Mouse (Mus musculus) ES-CJ7 (cell line): ENCODE data around the gene Ferd3l.
A peak's percentile ranks its signal among the peaks of the same experiment; 100 is the strongest.

ENCODE experiments used
- DNase-seq: peaks from one replicate; pipeline ENCODE4 v3.0.0; 2011; ENCODE audit warnings: low read depth, low spot score

Ferd3l gene

DNA sequence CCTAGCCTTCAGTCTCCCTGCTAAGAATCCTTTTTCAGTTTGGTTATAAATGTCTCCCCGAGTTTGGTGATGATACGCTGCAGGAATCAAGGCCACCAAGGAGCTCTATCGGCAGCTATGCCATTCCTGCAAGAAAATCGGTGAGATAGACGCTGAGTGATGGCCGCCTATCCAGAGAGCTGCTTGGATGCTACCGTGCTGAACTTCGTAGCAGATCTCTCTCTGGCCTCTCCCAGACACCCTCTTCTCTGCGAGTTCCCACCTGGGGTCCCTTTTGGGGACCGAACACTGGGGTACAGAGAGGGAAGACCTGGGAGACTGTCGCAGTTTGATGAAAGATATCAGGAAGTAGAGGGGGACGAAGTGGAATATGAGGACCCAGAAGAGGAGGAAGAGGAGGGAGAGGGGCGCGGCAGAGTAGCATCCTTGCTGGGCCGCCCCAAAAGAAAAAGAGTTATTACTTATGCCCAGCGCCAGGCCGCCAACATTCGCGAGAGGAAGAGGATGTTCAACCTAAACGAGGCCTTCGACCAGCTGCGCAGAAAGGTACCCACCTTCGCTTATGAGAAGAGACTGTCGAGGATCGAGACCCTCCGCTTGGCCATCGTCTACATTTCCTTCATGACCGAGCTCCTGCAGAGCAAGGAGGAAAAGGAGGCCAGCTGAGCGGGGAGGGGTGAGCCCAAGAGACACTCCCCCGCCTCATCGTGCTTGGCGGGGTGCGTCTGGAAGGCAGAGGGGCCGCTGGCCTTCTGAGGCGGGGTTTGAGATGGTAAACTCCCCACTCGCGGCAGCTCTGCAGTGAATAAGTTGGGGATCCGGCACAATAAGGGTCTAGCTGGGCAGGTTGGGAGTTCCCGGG is at the start of gene Ferd3l:
TSS of gene Ferd3l (plus strand) at position 95 of the 862 bp plus-strand sequence.
- no peak for DNase-seq

DNA sequence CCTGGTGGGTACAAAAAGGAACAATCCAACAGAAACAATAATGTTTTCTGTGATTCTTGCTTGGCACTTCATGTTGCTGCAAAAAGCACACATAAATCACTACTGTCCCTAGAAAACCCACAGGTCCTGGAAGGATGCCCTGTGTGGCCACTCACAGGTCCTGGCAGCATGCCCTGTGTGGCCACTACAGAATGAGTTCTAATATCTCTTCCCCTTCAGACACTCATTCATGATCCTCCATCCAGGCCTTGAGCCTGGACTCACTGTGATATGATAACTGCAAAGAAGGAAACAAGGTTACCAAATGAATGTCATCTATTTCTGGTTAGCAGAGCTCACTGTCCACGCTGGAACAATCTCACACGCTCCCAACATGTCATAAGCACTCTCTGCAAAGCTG is 34.3 kb upstream of the Ferd3l start:
- no peak for DNase-seq

DNA sequence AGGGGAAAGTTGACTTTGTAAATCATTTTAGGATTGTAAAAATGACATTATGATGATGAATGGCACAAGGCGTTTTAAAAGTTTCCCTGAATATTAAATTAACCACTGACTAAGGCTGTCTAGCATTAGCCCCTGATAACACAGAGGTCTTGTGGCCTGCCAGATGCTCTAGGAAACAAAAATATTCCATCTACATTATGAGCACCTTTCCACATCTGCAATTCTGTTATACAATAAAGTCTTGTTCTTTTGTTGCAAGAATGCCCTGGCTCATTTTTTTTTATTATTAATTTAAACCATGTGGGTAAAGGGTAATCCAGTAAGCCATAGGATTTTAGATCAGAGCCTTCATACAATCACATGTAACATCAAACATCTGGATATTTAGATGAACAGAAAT is 33.6 kb upstream of the Ferd3l start:
- no peak for DNase-seq

DNA sequence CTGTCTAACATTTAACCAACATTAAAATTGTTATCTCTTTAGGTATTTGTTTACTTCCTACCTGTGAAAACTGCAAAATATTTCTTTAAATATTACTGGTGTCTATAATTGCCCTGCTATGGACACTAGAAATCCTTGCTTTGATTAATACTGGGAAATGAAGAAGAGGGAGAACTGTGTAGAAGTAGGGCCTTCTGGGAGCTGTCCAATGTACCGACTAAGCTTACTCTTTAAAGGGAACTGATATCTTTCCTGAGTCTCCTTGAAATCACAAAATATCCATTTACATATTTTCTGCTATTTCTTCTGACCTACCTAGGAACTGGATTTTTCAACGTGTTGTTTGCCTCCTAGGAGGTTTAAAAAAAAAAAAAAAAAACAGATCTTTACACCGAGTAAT is 1.5 kb upstream of the Ferd3l start:
- no peak for DNase-seq

DNA sequence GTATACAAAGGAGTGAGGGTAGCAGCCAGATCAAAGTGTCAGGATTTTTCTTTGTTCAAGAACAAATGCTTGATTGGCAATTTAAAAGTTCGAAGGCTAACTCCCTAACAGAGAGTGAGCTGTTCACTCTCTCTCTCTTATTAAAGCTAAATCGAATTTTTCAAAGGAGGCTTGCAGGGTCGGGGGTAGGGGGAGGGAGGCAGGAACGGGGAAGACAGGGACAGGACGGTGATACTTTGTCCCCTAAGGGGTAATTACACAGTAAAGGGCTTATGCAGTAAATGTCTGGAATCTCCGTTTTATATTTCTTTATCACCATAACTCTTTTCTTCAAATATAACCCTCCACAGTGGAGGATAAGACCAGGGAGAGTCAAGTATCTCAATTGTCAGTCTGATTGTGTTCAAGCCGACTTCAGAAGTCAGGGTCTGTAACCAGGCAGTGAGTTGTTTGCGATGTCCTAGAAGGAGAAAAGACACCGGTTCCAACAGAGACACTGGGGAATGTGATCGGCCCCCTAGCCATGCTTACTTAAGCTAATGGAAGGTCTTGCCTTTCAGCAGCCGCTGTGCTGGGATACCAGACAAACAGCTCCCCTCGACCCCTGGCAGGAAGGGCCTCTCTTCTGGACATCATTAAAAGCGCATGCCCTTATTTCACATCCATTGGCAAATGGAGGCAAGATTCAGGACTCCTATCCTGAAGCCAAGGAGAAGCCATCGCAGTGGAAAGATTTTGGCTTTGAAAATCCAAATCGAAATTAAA is 709 bp upstream of the Ferd3l start:
- DNase-seq, result no peak

DNA sequence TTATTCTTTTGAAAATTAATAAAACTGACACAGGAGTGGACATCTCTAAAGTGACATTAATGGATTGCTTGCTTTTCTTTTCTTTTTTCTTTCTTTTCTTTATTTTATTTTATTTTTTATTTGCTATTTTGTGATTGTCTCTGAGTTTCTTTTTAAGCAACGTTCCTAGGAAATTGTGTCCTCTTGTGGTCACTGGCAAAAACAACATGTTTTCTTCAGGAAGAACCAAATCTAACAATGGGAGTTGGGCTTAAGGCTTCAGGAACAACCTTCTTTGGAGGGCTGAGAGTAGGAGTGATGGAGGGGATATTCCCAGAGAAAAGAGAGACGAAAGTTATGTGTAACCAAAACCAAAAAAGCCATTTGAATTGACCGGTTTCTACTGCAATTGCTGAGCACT is 24.6 kb downstream of the Ferd3l start:
- DNase-seq, result no peak

DNA sequence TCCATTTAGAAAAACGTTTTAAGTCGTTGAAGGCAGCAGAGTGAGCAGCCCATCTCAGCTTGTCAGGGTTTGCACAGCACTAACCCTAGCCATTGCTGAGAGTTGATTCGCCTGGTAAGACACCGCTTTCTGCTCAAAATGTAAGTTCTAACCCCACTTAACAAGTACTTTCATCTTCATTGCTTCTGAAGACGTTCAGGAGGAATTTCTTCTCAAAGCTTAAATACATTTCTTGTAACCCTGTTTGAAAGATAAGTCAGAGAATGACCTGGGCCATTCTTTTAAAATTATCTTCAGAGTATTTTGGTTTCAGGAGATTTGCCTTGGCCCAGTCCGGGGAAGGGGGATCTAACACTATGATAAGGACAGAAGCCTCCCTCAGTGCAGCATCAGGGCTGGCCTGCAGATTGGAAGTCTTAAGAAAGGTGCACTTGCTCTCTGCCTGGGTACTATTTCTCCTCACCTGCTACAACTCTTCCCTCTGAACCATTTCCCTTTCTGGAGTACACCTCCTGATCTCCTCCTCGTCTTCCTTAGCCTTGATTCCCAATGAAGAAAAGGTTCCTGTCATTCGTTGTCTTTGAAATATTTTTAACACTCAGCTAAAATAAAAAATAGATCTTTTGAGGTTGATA is 26.8 kb downstream of the Ferd3l start:
- DNase-seq, result no peak

DNA sequence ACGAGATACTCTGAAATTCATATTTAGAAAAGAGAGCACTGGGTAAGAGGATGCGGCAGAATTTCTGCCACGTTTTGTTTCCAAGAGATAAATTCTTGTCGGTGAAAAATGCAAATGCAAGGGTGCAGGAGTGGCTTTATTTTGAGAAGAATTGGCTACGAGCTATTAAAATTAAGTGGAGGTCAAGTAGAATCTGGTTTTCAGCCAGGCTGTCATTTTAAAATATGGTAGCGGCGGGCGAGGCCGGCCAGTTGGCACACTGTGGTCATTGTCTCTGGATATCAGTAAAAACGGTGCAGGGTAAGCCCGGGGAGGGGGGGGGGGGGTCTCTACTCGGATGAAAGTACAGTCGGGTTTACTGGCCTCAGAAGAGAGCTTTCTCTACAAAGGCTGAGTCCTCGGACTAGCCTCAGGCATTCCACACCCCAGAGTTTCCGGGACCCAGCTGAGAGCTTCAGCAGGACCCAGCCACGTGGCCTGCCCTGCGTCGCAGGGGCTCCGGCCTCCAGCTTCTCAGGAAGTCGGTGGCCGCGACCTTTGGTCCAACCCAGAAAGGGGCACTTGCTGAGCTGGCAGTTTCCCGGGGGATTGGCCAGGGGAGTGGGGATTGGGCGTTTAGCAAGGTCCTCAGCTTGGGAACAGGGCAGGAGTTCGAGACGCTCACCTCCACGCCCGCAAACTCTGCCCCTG is 27.5 kb downstream of the Ferd3l start:
- DNase-seq, result peak; percentile 56

DNA sequence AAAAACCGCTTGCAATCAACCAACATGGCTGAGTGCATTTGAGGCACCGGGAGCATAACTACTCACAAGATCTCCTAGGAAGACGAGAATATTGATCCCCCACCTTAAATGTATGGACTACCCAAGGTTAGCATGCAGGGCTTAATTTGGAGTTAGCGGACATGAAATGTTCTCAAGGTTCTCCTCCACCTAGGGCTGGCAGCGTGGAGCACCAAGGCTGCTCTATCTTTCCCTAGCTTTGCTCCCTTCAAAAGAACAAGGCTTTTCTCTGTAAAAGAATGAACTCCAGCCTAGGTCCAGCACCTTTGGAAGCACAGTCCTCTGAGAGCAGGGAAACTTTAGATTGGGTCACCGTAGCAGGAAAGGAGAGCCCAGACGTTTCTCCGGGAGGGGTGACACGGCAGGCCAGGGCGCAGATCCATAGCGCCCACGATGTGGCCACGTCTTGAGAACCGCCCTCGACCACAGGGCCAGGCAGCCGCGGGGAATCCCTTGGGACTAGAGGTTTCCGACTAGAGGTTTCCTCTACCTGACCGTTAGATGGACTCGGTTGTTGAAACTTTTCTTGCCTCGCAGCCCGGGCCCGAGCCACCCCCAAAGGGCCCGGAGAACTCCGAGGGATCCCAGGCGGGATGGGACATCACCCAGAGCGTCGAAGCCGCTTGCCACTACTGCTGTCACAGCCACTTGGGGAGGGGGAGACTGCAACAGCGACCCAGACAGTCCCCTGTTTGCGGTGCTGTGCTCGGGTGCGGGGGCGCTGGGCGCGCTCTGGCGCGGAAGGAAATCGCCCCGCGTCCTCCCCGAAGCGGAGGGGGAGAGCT is 28.6 kb downstream of the Ferd3l start:
- peak; percentile 27 for DNase-seq

DNA sequence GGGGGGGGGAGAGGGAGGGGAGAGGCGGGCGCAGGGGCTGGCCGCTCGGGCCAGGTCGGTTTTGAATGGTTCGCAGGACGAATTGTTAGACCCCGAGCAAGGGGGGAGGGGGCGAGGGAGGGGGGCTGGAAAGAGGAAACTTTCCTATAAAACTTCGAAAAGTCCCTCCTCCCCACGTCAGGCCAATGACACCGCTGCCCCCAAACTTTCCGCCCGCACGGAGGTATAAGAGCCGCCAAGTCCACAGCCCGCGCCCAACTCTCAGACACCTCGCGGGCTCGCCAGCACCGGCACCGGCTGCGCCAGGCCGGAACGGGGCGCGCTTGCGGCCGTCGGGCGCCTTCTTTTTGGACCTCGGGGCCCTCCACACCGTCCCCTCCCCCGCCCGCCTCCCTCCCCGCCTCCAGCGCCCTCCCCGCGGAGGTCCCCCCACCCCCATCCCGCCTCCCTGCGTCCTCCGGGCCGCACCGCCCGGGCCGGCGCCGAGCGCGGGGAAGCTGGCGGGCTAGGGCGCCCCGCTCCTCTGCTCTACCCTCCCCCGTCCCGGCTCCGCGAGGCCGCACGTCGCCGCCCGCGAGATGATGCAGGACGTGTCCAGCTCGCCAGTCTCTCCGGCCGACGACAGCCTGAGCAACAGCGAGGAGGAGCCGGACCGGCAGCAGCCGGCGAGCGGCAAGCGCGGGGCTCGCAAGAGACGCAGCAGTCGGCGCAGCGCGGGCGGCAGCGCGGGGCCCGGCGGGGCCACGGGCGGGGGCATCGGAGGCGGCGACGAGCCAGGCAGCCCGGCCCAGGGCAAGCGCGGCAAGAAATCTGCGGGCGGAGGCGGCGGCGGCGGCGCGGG is 29.4 kb downstream of the Ferd3l start, which contains the start of gene Twist1:
TSS of gene Twist1 (plus strand) at position 272 of the 841 bp plus-strand sequence.
- DNase-seq, result peak; percentile 40

DNA sequence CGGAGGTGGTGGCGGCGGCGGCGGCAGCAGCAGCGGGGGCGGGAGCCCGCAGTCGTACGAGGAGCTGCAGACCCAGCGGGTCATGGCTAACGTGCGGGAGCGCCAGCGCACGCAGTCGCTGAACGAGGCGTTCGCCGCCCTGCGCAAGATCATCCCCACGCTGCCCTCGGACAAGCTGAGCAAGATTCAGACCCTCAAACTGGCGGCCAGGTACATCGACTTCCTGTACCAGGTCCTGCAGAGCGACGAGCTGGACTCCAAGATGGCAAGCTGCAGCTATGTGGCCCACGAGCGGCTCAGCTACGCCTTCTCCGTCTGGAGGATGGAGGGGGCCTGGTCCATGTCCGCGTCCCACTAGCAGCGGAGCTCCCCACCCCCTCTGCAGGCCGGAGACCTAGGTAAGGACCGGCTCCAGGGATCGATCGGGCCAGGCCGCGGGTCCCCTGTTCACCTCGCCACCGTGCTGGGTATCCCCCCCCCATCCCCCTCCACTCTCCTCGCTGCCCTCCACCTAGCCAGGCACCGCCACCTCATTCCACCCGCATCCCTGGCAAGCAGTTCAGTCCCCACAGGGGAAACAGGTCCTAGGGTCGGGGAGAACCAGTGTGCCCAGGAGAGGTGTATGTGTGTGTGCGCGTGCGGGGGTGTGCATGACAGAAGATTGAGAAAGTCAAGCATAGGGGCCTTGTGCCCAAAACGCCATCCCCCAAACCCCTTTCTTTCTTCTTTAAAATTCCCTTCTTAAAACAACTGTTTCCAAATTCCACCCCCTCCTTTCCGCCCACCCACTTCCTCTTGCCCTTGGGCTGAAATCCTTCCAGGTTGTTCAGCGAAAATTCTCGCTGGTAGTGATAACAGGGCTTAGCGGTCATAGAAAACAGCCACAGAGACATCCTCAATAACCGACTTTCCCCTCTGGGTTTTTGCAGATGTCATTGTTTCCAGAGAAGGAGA is 30.3 kb downstream of the Ferd3l start:
- DNase-seq, result peak; percentile 34

DNA sequence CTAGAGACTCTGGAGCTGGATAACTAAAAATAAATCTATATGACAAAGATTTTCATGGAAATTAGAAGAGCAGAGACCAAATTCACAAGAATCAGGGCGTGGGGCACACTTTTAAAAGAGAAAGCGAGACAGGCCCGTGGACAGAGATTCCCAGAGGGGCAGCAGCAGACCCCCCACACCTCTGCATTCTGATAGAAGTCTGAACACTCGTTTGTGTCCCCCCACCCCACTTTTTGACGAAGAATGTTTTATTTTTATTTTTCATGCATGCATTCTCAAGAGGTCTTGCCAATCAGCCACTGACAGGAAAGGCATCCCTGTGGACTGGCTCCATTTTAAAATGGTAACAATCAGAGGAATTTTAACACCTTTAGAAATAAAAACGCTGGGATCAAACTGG is 31.0 kb downstream of the Ferd3l start:
- no peak for DNase-seq

DNA sequence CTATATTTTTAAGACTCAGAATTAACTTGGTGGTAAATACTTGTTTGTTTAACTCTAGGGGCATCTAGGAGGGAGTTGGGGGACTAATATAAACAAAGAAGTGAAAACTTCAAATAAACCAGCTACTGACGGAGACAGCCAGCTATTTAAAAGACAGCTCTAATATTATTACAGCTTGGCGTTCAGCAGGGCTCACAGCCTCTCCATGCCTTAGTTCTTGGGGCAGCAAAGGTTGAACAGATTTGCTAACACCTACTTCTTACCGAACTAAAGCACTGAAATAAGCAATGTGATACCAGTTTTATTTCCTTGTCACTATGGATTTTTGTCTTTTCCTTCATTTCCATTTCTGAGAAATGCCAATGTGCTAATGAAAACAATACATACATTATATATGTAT is 31.6 kb downstream of the Ferd3l start:
- DNase-seq, result no peak

DNA sequence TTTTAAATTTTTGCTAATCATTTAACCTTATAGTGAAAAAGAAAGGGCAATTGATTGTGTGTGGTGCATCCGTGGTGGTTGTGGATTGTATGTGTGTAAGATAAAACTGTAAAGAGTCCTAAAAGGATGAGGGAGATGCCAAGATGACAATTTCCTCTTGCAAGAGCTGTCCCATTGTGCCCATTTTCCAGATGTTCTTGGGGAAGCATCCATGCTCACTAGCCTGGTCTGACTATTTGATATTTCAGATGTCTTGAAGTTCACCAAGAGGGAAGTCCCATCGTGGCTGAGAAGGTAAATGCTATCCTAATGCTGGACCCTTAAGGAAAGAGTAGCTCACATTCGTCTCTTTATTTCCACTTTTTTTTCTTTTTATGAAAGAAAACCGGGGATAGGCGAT is 32.8 kb downstream of the Ferd3l start:
- DNase-seq, result no peak

DNA sequence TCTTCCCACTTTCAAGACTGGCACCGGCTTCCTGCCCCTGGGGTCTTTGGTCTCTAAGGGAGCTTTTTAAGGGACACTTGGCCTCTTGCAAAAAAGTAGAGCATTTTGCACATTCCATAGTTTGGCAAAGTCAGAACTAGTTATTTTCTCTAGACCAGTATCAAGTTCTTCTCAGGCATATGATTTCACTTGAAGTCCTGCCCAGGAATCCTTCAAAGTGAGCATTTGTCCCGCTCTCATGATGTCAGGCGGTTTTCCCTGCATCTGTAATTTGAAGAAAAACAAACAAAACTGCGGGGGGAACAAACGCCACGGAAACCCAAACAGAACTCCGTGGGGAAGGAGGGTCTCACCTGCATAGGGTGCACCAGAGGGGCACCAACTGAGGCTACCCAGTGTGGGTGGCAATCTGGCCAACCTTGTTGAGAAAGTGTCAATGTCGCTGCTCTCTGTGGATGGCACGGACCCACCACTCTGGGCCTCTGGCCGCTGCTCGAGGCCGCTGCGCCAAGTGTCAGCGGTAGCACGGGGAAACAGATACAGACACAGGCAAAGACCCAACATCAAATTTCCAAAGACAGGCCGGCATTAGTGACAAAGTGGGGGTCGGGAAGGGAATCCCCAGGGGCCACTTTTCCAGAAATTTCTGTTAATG is 34.0 kb downstream of the Ferd3l start:
- no peak for DNase-seq

DNA sequence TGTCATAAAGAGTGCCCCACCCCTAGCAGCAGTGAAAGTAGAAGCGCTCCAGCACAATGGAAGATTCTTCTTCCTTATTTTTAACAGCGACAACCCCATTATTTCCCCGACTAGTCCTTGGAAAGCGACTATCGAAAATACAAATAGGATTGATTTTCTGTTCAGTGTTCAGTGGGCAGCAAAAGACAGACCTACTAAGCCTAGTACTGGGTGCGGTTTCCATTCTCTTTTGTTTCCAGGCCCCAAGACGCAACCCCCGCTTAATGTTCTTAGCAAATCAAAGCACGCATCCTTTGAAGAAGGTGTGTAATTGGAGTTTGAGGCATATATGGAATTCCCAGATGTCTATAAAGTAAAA is 34.5 kb downstream of the Ferd3l start:
- DNase-seq, result no peak

DNA sequence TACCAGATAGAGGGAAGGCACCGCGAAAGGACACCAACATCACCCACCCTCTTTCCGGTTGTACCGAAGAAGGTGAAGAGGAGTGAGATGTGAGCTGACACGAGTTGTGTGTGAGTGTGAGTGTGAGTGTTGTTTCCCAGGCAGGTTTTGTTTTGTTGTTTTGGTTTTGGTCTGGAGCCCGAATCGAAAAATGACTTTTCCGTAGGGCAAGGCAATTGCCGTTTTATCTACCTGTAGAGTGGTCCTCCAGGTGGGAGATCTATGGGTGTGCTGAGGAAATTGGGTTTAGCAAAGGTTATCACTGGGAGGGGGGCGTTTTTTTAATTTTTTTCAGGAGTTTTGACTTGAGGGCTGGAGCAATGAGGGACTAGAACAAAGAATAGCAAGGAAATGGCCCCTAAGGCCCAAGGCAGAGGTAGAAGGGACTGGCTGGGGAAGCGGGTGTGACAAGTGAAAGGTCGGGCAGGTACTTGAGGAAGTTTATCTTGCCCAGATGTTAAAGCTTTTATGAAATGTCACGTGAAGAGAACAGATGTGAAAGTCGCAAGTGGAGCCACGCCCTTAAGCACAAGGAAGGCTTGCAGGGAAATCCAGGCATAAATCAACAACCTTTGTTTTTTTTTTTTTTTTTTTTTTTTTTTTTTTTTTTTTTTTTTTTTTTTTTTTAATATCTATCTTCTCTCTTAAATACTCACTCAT is 35.6 kb downstream of the Ferd3l start:
- no peak for DNase-seq

DNA sequence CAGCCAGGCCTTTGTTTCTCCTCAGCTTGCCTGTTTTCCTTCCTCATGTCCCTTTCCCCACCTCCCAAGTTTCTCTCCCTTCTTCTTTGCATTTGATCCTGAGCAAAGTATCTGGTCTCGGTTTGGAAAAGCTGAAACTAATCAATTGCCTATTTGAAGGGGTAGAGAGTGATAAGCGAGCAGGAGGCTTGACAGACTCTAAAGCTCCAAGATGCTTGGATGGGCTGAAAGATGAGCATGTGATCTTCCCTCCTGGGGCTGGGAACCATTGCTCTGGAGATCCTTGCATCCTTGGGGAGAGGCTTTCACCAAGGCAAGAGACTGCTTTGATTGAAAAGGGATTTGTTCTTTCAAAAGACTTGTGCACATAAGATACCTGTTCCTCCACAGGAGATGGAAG is 36.2 kb downstream of the Ferd3l start:
- no peak for DNase-seq
